Mouse (Mus musculus): Measurements from ENCODE around the gene Cpa2.

DNA sequence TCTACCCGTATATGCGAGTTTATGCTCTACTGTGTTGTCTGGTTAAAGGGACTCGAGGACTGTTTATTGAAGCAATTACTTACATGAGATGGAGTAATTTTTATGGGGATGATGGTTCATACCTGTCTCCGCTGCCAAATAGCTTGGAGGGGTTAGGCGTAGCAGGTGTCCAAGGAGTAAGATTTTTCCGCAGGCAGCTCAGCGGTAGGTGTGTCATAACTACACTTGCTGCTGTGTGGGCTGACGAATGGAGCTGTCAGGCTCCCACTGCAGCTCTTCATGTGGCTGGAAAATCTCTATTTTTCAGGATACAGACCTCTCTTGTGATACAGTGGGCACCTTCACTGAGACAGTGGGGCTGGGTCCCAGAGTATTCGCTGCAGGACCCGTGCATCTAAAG lies 27.9 kb downstream of the Cpa2 start:
- no peak for TF ChIP-seq HCFC1 (IDR thresholded peaks at IDR 0.05; ENCODE audit: borderline replicate concordance, insufficient read depth, low read length)
- TF ChIP-seq ZC3H11A (IDR thresholded peaks at IDR 0.05; ENCODE audit: borderline replicate concordance, low read depth, low read length) = no peak

Data from ES-E14 (cell line).